Mouse (Mus musculus): Measurements from ENCODE around the gene Mtus2. TPM values are rescaled to one million over a fixed set of nuclear protein-coding genes. Genes with fewer than 3 reads are reported as not detected.

Gene Mtus2
- polyA plus RNA-seq (2012; rRNA removed) = 33.3 TPM in 2 replicates

GRCm38 (mm10) chr5:147956821-147957564 lies at the start of gene Mtus2:
TSS of gene Mtus2 (plus strand) at chr5:147957320.
- peak within 1 kb of the TSS; percentile 97 for H3K27ac ChIP-seq (ENCODE audit: insufficient read depth, low read length)
- H3K4me1 ChIP-seq (ENCODE audit: control insufficient read depth, insufficient read depth, low read length) = no peaks in the 10 kb centered on the region
- WGBS = under 1% methylated on average over 55 of the region's 55 CpGs
- TF ChIP-seq POLR2A (IDR thresholded peaks at IDR 0.05; ENCODE audit: borderline replicate concordance, insufficient read depth, low read length) (0 out of 2 replicates have a peak, but pooled peaks have one; percentile 22), CTCF (IDR thresholded peaks at IDR 0.05; ENCODE audit: borderline replicate concordance, insufficient read depth, low read depth, low read length) (peak; percentile 74)
- DNase-seq = peak; percentile 91 to 97
- peak within 1 kb of the TSS; percentile 84 for H3K4me3 ChIP-seq (replicated peaks; ENCODE audit: insufficient read depth, low read depth, low read length)
- no peaks in the 10 kb centered on the region for H3K27me3 ChIP-seq (ENCODE audit: control insufficient read depth, insufficient read depth, low read length)

- TF ChIP-seq POLR2A (IDR thresholded peaks at IDR 0.05; ENCODE audit: borderline replicate concordance, insufficient read depth, low read length) = no peak
- no peak for TF ChIP-seq CTCF (IDR thresholded peaks at IDR 0.05; ENCODE audit: borderline replicate concordance, insufficient read depth, low read depth, low read length)
- H3K27ac ChIP-seq (ENCODE audit: insufficient read depth, low read length) = no peak overlapping the region
- WGBS = 91% methylated on average over 8 of the region's 8 CpGs
- H3K4me3 ChIP-seq (replicated peaks; ENCODE audit: insufficient read depth, low read depth, low read length) = no peak overlapping the region
- H3K27me3 ChIP-seq (ENCODE audit: control insufficient read depth, insufficient read depth, low read length) = no peaks in the 10 kb centered on the region
- DNase-seq = no peak
- no peaks in the 10 kb centered on the region for H3K4me1 ChIP-seq (ENCODE audit: control insufficient read depth, insufficient read depth, low read length)
Observed at GRCm38 (mm10) chr5:147907851-147908250, 49.3 kb upstream of the Mtus2 start.

GRCm38 (mm10) chr5:147910807-147911509 lies 46.2 kb upstream of the Mtus2 start:
- Histone ChIP-seq H3K4me3 (replicated peaks; ENCODE audit: insufficient read depth, low read depth, low read length) (no peak overlapping the region), H3K4me1 (ENCODE audit: control insufficient read depth, insufficient read depth, low read length) (no peaks in the 10 kb centered on the region), H3K27me3 (ENCODE audit: control insufficient read depth, insufficient read depth, low read length) (no peaks in the 10 kb centered on the region), H3K27ac (ENCODE audit: insufficient read depth, low read length) (no peak overlapping the region)
- no peak for DNase-seq
- TF ChIP-seq CTCF (IDR thresholded peaks at IDR 0.05; ENCODE audit: borderline replicate concordance, insufficient read depth, low read depth, low read length) (no peak), POLR2A (IDR thresholded peaks at IDR 0.05; ENCODE audit: borderline replicate concordance, insufficient read depth, low read length) (no peak)
- 85% methylated on average over 12 of the region's 12 CpGs for WGBS

- no peak for DNase-seq
- Histone ChIP-seq H3K27me3 (ENCODE audit: control insufficient read depth, insufficient read depth, low read length) (no peaks in the 10 kb centered on the region), H3K27ac (ENCODE audit: insufficient read depth, low read length) (no peak overlapping the region), H3K4me1 (ENCODE audit: control insufficient read depth, insufficient read depth, low read length) (no peaks in the 10 kb centered on the region), H3K4me3 (replicated peaks; ENCODE audit: insufficient read depth, low read depth, low read length) (no peak overlapping the region)
- WGBS = 63% methylated on average over 5 of the region's 5 CpGs
- TF ChIP-seq CTCF (IDR thresholded peaks at IDR 0.05; ENCODE audit: borderline replicate concordance, insufficient read depth, low read depth, low read length) (no peak), POLR2A (IDR thresholded peaks at IDR 0.05; ENCODE audit: borderline replicate concordance, insufficient read depth, low read length) (no peak)
Observed at GRCm38 (mm10) chr5:147911744-147912143, 45.4 kb upstream of the Mtus2 start.

GRCm38 (mm10) chr5:147913241-147913842 lies 43.8 kb upstream of the Mtus2 start:
- no peak overlapping the region for H3K4me3 ChIP-seq (replicated peaks; ENCODE audit: insufficient read depth, low read depth, low read length)
- 45% methylated on average over 14 of the region's 14 CpGs for WGBS
- H3K27ac ChIP-seq (ENCODE audit: insufficient read depth, low read length) = no peak overlapping the region
- TF ChIP-seq POLR2A (IDR thresholded peaks at IDR 0.05; ENCODE audit: borderline replicate concordance, insufficient read depth, low read length) = no peak
- no peak for TF ChIP-seq CTCF (IDR thresholded peaks at IDR 0.05; ENCODE audit: borderline replicate concordance, insufficient read depth, low read depth, low read length)
- no peaks in the 10 kb centered on the region for H3K4me1 ChIP-seq (ENCODE audit: control insufficient read depth, insufficient read depth, low read length)
- DNase-seq = no peak
- H3K27me3 ChIP-seq (ENCODE audit: control insufficient read depth, insufficient read depth, low read length) = no peaks in the 10 kb centered on the region

- H3K4me1 ChIP-seq (ENCODE audit: control insufficient read depth, insufficient read depth, low read length) = no peaks in the 10 kb centered on the region
- TF ChIP-seq POLR2A (IDR thresholded peaks at IDR 0.05; ENCODE audit: borderline replicate concordance, insufficient read depth, low read length) = no peak
- TF ChIP-seq CTCF (IDR thresholded peaks at IDR 0.05; ENCODE audit: borderline replicate concordance, insufficient read depth, low read depth, low read length) = no peak
- no peak overlapping the region for H3K4me3 ChIP-seq (replicated peaks; ENCODE audit: insufficient read depth, low read depth, low read length)
- no peaks in the 10 kb centered on the region for H3K27me3 ChIP-seq (ENCODE audit: control insufficient read depth, insufficient read depth, low read length)
- 54% methylated on average over 6 of the region's 6 CpGs for WGBS
- no peak overlapping the region for H3K27ac ChIP-seq (ENCODE audit: insufficient read depth, low read length)
- no peak for DNase-seq
Observed at GRCm38 (mm10) chr5:147915038-147915566, 42.0 kb upstream of the Mtus2 start.

GRCm38 (mm10) chr5:147916171-147916570 lies 40.9 kb upstream of the Mtus2 start:
- Histone ChIP-seq H3K4me3 (replicated peaks; ENCODE audit: insufficient read depth, low read depth, low read length) (no peak overlapping the region), H3K4me1 (ENCODE audit: control insufficient read depth, insufficient read depth, low read length) (no peaks in the 10 kb centered on the region), H3K27ac (ENCODE audit: insufficient read depth, low read length) (no peak overlapping the region), H3K27me3 (ENCODE audit: control insufficient read depth, insufficient read depth, low read length) (no peaks in the 10 kb centered on the region)
- WGBS = 87% methylated on average over 9 of the region's 9 CpGs
- TF ChIP-seq CTCF (IDR thresholded peaks at IDR 0.05; ENCODE audit: borderline replicate concordance, insufficient read depth, low read depth, low read length) = no peak
- no peak for TF ChIP-seq POLR2A (IDR thresholded peaks at IDR 0.05; ENCODE audit: borderline replicate concordance, insufficient read depth, low read length)
- no peak for DNase-seq
